Mouse (Mus musculus) layer of hippocampus, adult 9-10 months (tissue): ENCODE measurements around the gene Hoxa13.

ENCODE experiments used
- DNase-seq: peaks from one replicate; pipeline ENCODE4 v3.0.0; 2022; ENCODE audit warnings: low spot score

The Hoxa13 gene

DNA sequence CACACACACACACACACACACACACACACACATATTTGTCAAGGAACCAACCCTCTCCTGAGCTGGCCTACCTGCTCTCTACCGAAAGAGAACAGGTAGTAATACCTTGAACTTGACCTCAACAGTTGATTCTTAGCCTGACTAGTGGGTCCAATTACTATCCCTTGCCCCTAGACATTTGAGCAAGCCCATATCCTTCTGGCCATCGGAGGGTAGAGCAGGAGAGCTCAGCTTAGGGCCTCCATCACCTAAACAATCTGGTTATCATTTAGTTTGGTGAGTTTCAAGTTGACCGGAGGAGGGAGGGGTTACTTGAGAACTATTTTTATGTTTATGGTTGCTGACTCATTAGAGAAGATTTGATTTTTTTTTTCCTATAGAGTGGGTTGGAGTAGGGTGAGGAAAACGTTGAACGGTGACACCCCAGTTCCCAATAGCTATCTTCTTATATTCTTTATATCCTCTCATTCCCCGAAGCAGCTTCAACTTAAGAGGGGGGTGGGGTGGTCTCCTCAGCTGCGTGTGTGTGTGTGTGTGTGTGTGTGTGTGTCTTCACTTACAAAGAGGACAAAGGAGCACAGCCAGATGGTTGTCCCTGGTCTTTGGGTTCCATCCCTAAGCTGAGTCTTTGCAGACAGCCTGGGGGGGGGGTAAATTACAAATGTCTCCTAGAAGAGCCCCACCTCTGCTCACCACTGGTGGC, 9.4 kb downstream of the Hoxa13 start:
- DNase-seq: no peak

DNA sequence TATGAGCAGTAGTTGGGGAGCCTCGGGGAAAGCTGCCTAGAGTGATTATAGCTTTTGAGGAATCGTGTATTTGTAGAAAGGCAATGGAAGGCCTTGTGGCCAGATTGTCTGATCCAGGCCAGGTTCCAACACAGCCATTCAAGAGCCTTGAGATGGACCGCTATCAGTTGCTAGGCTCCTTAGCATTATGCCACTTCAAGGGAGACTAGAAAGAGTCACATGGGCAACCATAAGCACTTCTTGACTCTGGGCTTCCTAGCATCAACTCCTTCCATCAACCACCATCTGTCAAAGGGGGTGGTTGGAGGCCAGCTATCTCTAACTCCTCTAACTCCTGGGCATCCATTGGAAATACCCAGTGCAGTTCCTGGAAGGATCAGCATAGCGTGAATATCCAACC, 10.9 kb downstream of the Hoxa13 start:
- DNase-seq: no peak

DNA sequence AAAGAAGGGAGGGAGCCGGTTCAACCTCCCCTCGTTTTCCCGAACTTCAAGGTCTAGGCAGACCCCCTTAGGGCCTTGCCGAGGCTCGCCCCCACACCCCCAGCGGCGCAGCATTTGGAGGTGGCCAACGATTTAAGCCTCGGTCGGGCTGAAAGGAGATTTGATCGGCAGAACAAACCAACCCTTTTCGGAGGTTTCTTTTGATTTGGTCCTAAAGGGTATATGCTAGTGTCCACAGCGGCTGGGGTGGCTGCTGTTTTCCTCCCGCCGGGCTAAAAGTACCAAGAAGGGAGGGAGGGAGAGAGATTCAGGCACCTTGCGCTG, 11.3 kb downstream of the Hoxa13 start:
- no peak for DNase-seq

DNA sequence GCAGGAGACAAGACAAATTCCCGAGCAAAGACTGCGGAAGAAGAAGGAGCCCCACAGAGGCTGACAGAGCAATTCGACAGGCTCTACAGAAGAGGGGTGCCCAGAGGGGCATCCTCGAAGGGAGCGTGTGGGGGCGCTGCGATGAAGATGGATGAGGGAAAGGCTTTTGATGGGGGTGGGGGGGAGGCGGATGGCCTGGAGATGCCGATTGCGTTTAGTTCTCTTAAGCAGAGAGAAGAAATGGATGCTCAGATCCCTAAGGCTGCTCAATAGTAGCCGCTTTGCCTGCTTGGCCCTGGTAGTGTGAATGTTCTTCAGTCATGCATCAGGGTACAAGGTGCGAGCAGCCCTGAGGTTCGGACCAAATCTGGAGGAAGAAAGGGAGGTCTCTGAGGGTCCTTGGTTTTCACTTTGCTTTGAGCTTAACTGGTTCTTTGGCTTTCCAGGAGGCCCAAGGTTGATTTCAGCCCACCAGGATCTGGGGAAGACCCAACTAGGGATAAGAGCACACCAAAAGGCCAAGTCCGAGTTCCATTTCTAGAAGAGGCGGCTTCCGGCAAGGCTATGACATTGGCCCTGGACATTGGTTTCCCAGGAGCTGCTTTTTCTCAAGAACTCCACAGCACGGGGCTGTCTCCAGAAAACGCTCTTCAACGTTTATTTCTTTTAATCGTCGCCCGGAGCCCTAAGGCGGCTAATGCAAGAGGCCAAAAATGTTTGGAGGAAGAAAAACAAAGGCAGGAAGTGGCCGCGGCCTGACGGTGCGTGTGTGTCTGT, 11.9 kb downstream of the Hoxa13 start:
- no peak for DNase-seq

DNA sequence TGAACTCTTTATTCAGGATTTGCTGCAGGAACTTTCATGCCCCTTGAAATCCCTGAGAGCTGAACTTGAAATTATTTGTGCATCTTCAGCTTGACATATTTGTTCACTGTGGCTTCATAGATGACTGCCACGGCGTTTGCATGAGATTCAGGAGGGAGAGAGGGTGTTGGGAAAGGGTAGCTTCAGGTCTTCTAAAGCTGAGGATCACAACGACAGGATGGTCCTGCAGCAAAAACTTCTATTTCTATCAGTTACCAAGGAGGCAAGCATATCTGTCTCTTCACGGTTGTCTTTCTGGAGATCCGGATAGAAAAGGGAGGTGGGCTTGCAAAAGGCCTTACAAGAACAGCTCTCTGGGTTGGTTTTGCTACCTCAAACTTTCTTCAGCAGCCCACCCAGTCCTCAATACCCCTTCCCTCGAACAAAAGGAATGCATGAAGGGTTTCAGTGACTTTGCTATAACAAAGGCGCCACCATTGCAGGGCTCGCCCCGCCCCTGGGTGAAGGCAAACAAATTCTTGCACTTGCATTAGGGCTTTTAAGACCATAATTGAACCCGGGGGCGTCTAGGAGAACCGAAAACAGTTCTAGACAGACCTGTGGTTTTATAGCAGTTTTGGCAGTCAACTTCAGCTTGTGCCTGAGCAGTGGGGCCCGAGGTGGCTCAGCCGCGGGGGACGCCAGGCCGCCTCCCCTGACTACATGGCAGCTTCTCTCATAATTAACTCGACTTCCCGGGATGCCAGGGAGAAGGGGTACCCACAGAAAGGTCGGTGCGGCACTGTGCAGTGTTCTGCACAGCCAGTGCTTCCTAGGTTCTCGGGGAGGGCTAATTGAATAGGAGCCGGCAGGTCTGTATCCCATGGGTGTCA, 12.7 kb downstream of the Hoxa13 start:
- no peak for DNase-seq

DNA sequence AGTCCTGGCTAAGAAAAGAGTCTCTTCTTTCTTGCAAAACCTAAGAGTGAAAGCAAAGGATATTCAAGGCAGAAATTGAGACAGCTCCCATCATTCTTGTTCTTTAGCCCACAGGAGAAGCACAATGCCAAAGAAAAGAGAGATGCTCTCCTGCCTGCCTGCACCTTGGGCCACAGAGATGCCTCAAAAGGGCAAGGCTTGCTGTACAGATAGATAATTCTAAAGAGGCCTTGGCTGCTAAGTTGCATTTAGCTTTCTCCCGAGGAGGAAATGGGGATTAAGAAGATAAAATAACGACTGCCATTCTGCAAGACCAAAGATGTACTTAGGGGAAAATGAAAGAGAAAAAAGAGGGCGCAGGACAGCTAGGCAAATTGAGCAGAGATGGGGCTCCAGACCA, 13.8 kb downstream of the Hoxa13 start:
- no peak for DNase-seq

DNA sequence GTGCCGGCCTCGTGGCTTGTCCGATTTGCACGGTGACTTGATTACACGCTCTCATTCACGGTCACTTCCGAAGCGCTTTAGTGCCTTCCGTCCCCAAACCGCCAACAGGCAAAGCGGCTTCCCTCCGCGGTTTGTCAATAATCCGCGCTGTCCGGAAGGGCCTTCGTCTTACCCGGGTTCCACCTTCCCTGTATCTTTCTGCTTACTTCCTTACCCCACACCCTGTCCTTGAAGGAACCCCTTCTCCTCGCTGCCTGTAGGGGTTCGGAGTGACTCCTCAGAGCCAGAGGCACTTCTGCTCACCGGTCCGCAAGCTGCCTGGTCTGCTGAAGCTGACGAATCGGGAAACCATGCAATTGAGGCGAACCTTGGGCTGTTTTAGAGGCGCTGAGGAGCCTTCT, 14.3 kb downstream of the Hoxa13 start:
- no peak for DNase-seq

DNA sequence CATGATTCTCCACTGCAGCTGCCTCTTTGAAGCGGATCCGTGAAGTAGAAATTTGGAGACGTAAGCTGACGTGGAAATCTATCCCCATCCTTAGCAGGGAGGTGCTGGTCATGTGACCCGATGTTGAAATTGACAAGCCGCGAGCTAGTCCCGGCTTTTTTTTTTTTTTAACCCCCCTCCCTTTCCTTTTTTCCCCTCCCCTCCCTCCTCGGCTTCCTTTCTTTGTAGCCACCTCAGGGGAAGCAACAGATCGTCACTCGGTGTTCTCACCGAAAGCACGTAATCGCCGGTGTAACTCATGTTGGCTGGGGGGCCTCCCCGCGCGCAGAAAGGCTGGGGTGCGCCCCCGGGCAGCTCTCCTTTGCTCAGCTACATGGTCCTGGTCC, 14.9 kb downstream of the Hoxa13 start, which contains the start of gene Hoxa11:
Gene Hoxa11, minus strand, starts transcription at position 54 of the 386 bp plus-strand sequence.
- DNase-seq: no peak

DNA sequence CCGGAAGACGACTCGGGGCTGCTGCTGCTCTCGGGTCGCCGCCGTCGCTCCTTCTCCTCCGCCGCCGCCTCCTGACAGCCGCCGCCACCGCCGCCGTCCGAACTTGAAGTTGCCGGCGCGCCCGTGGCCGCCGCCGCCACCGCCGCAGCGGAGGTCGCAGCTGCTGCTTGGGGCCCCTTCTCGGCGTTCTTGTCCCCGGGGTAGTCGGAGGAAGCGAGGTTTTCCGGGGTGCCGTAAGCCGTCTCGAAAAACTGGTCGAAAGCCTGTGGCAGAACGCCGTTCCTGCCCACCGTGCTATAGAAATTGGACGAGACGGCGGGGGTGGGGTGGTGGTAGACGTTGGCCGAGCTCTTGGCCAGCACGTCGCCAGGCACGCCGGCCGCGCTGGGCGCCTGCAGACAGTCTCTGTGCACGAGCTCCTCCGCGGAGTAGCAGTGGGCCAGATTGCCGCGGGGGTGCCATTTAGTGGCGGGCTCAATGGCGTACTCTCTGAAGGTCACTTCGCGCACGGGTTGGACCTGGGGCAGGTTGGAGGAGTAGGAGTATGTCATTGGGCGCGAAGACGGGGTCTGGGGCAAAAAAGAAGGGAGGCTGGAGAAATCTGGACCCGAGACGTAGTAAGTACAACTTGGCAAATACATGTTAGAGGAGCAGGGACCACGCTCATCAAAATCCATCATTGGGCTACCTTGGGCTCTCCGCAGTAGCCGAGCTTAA, 15.5 kb downstream of the Hoxa13 start:
- DNase-seq: no peak

DNA sequence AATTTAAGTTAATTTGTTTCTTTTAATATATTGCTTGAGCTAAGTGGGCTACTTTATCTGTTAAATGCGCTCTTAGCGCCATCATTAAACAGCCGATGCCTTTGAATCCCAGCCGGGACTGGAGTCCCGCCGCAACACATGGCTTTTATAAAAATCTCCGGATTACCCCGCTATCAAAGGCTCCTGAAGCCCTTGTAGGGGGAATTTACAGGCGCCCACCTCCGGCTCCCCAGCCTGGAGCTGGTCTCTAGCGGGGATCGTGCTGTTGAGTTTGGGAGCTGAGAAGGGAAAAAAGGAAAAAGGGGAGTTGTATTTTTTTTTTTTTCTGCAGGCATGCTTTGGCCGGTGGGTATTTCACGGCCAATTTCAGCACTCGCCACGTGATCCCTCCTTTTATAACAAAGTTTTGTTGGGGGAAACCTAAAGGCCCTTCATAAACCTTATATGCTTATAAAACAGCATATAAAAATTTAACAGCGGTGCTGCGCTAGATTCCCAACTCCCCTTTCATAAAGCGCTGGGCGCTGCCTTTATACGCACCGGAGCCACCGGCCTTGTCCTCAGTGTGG, 16.1 kb downstream of the Hoxa13 start:
- DNase-seq: no peak

DNA sequence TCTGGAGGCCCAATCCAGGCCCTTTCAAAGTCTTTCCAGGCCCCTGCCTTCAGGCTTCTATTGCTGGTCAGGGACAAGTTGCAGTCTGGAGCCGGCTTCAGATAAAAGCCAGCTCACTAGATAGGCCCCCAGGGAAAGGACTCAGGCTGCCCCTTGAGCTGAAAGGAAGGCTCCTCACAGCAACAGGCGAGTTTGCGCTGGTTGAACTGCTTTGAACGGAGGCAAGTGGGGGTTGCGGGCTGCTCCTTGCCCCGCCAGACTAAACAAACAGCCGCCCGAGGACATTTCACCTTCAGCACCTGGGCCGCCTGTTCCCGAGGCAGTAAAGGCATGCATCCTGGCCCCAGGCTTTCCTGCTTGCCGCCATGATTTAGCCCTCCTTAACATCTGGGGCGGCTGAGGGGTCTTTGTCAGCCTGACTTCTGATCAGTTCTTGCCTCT, 17.0 kb downstream of the Hoxa13 start:
- no peak for DNase-seq

DNA sequence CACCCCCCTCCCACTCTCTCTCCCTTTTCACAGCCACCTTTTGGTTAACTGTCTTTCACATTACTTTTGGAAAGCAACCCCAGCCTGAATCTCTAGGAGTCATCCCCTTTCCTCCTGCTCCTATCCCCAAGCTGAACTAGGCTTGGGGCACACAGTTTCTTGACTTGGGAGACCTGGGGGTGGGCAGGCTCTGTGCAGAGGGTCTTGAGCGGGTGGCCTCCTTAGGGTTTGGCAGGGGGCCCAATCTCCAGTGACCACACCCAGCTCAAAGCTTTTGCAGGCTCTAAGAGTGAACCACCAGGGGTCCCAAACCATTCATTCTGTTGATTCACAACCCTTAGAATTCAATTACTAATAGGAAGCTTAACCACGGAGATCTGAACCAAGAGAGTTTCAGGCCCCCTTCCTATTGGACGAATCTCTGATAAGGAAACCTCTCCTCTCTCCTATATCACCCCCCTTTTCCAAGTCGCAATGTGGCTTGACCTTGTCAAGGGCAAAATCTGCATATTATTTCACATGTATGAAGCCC, 17.8 kb downstream of the Hoxa13 start:
- DNase-seq: no peak

DNA sequence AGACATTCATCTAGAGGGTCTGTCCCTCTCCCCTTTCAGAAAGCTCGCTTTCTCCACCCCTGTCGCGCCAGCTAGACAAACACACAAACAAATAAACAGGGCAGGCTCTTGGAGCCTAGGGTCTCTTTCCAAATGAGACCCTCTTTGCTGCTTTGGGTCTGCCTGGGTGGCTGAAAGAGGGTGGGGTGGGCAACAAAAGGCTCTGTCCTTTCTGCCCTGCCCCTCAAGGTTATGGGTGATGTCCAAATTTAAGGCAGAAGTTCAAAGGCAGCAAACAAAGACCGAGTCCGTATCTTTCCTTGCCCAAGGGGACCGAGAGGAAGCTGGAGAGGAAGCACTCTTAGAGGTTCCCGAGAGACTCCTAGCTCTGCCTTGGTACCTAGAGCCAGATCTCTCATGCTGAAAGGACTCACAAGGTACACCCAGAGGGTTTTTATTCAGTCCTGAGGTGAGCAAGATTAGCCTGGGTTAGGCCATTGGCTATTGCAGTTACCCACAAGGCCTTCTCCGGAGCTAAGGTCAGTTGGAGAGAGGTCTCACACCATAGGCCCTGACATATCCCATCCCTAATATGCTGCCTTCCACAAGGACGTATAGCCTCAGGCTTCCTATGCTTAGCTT, 19.6 kb downstream of the Hoxa13 start:
- no peak for DNase-seq

DNA sequence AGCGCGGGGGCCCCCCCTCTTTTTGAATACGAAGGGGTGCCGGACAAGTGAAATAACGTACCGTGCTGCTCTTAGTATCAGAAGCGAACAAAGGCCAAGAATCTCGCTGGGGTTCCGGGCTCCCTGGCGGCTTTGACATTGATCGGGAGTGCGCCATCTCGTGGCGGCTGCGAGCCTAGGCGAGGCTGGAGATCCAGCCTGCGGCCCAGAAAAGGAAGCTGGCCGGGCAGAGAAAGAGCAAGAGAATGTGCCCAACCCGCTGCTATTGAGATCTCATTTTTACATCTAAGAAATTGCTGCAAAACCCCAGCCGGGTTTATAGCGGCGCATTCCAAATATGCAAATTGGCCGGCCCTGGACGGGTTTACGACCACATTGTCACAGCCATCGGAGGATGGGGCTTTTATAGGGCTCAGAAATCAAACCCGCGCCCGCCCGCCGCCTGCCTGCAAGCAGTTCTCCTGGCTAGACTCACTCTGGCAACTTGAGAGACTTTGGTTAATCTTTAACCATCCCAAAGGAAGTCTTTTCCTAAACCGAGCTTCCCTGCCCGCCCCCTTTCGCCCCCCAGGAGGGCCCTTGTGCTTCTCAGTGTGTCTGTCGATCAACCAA, 20.2 kb downstream of the Hoxa13 start, which contains the start of gene Hoxa10:
Gene Hoxa10, minus strand, starts transcription at position 466 of the 612 bp plus-strand sequence.
- no peak for DNase-seq

DNA sequence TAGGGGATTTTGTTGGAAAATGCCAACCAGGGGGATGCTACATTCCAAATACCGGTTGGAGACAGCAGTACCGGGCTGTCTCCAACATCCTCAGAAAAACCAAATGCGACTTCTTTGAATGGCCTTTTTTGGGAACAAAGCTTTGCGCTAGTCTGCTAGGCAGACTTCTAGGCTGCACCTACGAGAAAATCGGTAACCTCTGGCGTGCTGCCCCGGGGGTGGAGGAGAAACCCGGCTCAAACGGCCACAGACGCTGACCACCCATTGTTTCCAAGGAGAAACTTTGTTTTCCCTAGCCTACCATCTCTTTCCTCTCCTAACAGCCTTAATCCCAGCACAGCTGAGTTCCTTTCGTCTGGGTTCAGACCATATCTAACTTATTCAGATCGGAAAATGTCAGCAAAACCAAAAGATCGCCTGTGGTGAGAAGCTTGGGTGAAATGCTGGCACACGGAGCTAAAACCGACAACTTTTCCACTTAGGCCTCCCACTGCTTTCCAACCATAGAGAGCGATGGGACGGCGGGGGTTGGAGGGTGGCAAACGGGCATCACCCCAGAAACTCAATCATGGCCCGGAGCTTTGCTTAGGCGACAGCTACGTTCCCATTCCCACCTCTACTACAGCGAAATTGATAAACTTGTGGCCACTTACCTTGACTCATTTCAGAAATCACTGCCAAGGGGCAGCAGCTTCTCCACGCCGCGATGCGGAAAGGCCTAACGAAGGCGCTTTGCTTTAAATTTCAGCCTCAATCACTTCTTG, 20.9 kb downstream of the Hoxa13 start:
- no peak for DNase-seq

DNA sequence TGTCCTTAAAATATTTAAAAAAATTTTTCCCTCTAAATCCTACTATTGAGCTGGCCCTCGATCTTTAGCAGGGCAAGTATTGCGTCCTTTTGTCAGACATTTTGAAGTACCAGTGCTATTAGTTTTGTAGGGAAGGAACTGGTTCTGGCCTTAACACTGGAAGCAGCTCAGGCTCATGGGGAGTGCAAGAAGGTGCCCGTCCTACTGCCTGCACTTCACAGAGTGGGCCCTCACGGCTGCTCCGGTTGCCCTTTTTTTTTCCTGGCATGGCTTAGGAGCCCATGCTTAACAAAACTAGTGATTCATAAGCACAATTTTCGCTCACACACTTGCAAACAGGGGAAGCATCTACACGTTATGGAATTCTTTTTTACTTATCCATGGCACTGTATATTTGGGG, 21.7 kb downstream of the Hoxa13 start:
- DNase-seq: no peak

DNA sequence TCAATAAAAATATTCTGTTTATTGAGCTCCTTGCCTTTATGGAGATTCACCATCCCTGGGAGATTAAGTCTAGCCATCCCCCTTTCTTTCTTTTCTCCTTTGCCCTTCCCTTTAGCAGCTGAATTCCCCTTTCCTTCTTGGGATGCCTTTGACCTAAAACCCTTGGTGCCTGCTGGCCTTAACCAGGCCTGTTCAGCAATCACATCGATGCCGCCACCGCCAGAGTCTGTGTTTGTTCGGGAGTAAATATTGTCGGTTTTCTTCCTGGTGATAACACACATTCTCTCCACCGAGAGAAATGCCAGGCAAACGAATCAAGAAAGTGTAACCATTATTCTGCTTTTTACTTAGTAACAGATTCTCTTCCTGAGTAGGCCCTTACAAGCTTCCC, 22.5 kb downstream of the Hoxa13 start:
- no peak for DNase-seq

DNA sequence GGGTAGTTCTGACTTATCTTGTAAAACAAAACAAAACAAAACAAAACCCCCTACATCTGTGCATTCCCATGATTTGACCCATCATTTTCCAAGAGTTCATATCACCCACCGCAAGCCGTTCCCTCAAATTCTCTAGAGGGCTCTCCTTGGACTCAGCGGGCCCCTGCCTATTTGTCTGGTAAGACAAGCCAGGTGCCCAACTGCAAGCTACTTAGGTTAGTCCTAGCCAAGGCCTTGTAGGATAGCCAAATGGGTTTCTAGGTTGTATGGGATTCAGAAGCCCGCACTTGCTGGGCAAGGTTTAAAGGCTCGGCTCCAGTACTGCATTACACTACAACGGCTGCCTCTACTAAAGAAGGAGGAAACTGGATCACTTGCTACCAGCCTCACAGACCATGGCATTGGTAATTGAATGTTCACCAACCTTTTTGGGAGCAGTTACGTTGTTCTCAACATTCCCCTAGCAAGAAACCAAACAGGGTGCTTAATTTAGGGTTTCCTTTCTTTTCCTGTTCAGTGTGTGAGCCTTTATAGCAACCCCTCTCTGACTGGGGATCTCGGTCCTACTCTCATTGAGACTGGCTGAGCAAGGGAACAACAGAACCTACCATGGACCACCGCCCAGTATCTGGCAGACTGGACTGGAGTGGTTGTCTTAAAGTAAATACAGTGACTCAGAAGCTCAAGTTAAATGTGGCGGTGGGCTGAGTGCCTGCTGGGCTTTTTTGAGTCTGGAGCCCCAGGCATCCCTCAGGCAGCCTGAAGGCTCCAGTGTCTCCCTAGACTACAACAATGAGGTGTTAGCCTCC, 23.1 kb downstream of the Hoxa13 start:
- no peak for DNase-seq

DNA sequence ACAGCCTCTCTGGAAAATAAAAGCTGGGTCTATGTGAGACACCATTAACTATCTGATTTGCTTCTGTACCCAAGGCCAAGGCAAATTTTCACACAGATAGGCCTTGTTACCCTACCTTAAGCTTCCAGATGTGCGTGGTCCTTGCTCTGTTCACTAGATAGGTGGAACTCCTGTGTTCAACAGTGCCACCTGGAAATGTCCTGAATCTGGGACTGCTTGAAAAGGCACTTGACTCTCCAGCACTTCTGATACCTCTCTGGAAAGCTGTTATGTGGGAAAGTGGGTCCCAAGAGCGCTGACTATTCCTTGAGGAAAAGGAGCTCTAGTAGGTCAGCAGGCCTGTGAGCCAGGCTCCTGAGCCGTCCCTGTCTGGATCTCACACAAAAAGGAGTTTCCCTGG, 23.9 kb downstream of the Hoxa13 start:
- DNase-seq: no peak
